Mouse (Mus musculus): ENCODE measurements at regions not wholly inside any gene's neighbourhood (a gene's known extent, or its start where the extent isn't known, plus 50 kb on each side); places are given as distances from the start of the nearest gene placed in this dataset.

- TF ChIP-seq CTCF (IDR thresholded peaks at IDR 0.05; ENCODE audit: borderline replicate concordance, extremely low read depth, insufficient read depth, insufficient read length) (no peak), POLR2A (IDR thresholded peaks at IDR 0.05; ENCODE audit: borderline replicate concordance, extremely low read depth, insufficient read depth, insufficient read length, poor library complexity, severe bottlenecking) (no peak)
Measured at GRCm38 (mm10) chr3:70313119-70313868, 305.9 kb downstream of the Otol1 start.
